In the genomic region with DNA sequence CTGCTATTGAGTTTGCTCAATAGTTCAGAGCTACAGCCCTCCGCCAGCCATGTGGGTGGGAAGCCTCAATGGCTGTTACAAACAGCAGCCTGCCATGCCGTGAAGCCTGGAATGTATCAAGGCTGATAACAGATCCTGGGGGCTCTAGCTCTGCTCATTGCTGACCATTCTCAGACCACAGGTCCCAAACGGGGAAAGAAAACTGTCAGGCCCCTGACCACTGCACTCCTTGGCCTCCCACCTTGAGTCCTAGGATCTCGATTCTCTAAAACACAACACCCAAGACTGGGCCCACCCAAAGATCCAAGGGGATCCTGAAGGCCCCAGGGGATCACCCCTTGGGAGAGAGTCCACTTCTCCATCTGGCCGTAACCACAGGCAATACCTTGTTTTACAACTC, we compare ENCODE assay signal across 23 mouse cellular contexts. TPM values are rescaled to one million over a fixed set of nuclear protein-coding genes. Genes with fewer than 3 reads are reported as not detected.
A peak's percentile ranks its signal among the peaks of the same experiment; 100 is the strongest.
DNase-seq lines count a peak whose midpoint lies in the region; ATAC-seq lines count a peak whose summit lies in the region.
"Had no signal": no experiment of that assay in that cellular context is flagged by ENCODE, and none has a peak within 500 bp of the region (broad histone marks: within the 10 kb centered on the region; RNA-seq: fewer than 3 reads in every experiment).

No protein-coding gene starts in this region.

- H3K4me2 ChIP-seq in heart, embryonic 12.5 days: no peak overlapping the region
- no peak overlapping the region for H3K4me2 ChIP-seq in midbrain, embryonic 11.5 days
- H3K4me2 ChIP-seq in midbrain, embryonic 16.5 days (ENCODE audit: low read length): no peak overlapping the region
- H3K4me2 ChIP-seq in forebrain, embryonic 16.5 days (ENCODE audit: low read length): no peak overlapping the region
- H3K4me2 ChIP-seq: embryonic facial prominence, embryonic 12.5 days; forebrain, embryonic 13.5 days; forebrain, embryonic 15.5 days had no signal

- H3K36me3 ChIP-seq in heart, embryonic 12.5 days: no peaks in the 10 kb centered on the region
- H3K36me3 ChIP-seq in midbrain, embryonic 11.5 days (ENCODE audit: control insufficient read depth, insufficient read depth, low read length): no peaks in the 10 kb centered on the region
- no peaks in the 10 kb centered on the region; the same call in 1 of the 2 replicates for H3K36me3 ChIP-seq in midbrain, embryonic 16.5 days (ENCODE audit: control insufficient read depth, insufficient read depth, low read length)
- H3K36me3 ChIP-seq in forebrain, embryonic 16.5 days (ENCODE audit: control insufficient read depth, insufficient read depth): no peaks in the 10 kb centered on the region
- H3K36me3 ChIP-seq: embryonic facial prominence, embryonic 10.5 days; embryonic facial prominence, embryonic 12.5 days; forebrain, embryonic 15.5 days; G1E had no signal

- H3K4me3 ChIP-seq in heart, embryonic 12.5 days: no peak overlapping the region
- H3K4me3 ChIP-seq in midbrain, embryonic 11.5 days (ENCODE audit: low read depth, low read length): no peak overlapping the region
- H3K4me3 ChIP-seq in midbrain, embryonic 16.5 days (ENCODE audit: low read depth, low read length): no peak overlapping the region
- H3K4me3 ChIP-seq in forebrain, embryonic 16.5 days (replicated peaks; ENCODE audit: low read length): no peak overlapping the region
- H3K4me3 ChIP-seq: embryonic facial prominence, embryonic 10.5 days; embryonic facial prominence, embryonic 12.5 days; forebrain, embryonic 13.5 days; forebrain, embryonic 15.5 days had no signal

- ATAC-seq in heart, embryonic 12.5 days (ENCODE audit: insufficient number of reproducible peaks, low FRiP score): no peak
- no peak for ATAC-seq in midbrain, embryonic 11.5 days (ENCODE audit: low FRiP score)
- no peak for ATAC-seq in midbrain, embryonic 16.5 days
- no peak for ATAC-seq in forebrain, embryonic 16.5 days
- ATAC-seq: activated CD4-positive, CD25-positive, alpha-beta regulatory T cell, adult 4 months; CD4-positive, CD25-positive, alpha-beta regulatory T cell, adult 4 months; forebrain, embryonic 13.5 days; forebrain, embryonic 15.5 days; Patski had no signal

- 40% methylated on average over 5 of the region's 5 CpGs for WGBS in heart, embryonic 12.5 days
- 85% methylated on average over 5 of the region's 5 CpGs for WGBS in midbrain, embryonic 11.5 days
- WGBS in midbrain, embryonic 16.5 days: 83% methylated on average over 5 of the region's 5 CpGs
- WGBS in forebrain, embryonic 16.5 days: 80% methylated on average over 5 of the region's 5 CpGs

- H3K9me3 ChIP-seq in heart, embryonic 12.5 days (replicated peaks): no peaks in the 10 kb centered on the region
- H3K9me3 ChIP-seq in midbrain, embryonic 11.5 days (ENCODE audit: control insufficient read depth, low read length): no peaks in the 10 kb centered on the region
- H3K9me3 ChIP-seq in midbrain, embryonic 16.5 days (replicated peaks; ENCODE audit: control insufficient read depth, low read length, poor library complexity, severe bottlenecking): no peaks in the 10 kb centered on the region
- no peaks in the 10 kb centered on the region for H3K9me3 ChIP-seq in forebrain, embryonic 16.5 days (ENCODE audit: control insufficient read depth, low read length)
- H3K9me3 ChIP-seq: embryonic facial prominence, embryonic 10.5 days; embryonic facial prominence, embryonic 12.5 days; forebrain, embryonic 13.5 days; forebrain, embryonic 15.5 days had no signal

- peaks cover 14% of the 10 kb centered on the region for H3K4me1 ChIP-seq in heart, embryonic 12.5 days (replicated peaks)
- H3K4me1 ChIP-seq in midbrain, embryonic 11.5 days (ENCODE audit: control insufficient read depth, insufficient read depth, low read length): no peaks in the 10 kb centered on the region
- no peaks in the 10 kb centered on the region for H3K4me1 ChIP-seq in midbrain, embryonic 16.5 days (ENCODE audit: control insufficient read depth, insufficient read depth, low read length)
- no peaks in the 10 kb centered on the region for H3K4me1 ChIP-seq in forebrain, embryonic 16.5 days (replicated peaks; ENCODE audit: control insufficient read depth, insufficient read depth, low read length)
- H3K4me1 ChIP-seq: forebrain, embryonic 13.5 days; forebrain, embryonic 15.5 days had no signal

- peak; percentile 72 for DNase-seq in heart, adult 11 months
- peak; percentile 72 for DNase-seq in midbrain, embryonic 11.5 days (ENCODE audit: low spot score, missing footprints)
- DNase-seq: adrenal gland, adult 8-10 months; adrenal gland, postnatal 14 days; adrenal gland, postnatal 36 days; B cell, adult 2 months; cerebellum, adult 11 months; cerebellum, adult 18-20 months; cerebellum, adult 9-10 months; cerebellum, postnatal 10 days; cerebellum, postnatal 25 days had no signal

- no peak overlapping the region for H3K27ac ChIP-seq in heart, embryonic 12.5 days (ENCODE audit: poor library complexity, severe bottlenecking)
- no peak overlapping the region for H3K27ac ChIP-seq in midbrain, embryonic 11.5 days (ENCODE audit: low read depth, low read length)
- no peak overlapping the region for H3K27ac ChIP-seq in midbrain, embryonic 16.5 days (ENCODE audit: low read length)
- no peak overlapping the region for H3K27ac ChIP-seq in forebrain, embryonic 16.5 days (ENCODE audit: low read length)
- H3K27ac ChIP-seq: embryonic facial prominence, embryonic 10.5 days; embryonic facial prominence, embryonic 12.5 days; forebrain, embryonic 13.5 days; forebrain, embryonic 15.5 days had no signal

- H3K9ac ChIP-seq in heart, embryonic 12.5 days: no peak overlapping the region
- H3K9ac ChIP-seq in midbrain, embryonic 11.5 days (ENCODE audit: low read length): no peak overlapping the region
- H3K9ac ChIP-seq in midbrain, embryonic 16.5 days (ENCODE audit: low read depth, low read length): no peak overlapping the region
- no peak overlapping the region for H3K9ac ChIP-seq in forebrain, embryonic 16.5 days (replicated peaks; ENCODE audit: low read depth, low read length)
- H3K9ac ChIP-seq: embryonic facial prominence, embryonic 12.5 days; forebrain, embryonic 13.5 days; forebrain, embryonic 15.5 days had no signal

- no peaks in the 10 kb centered on the region for H3K27me3 ChIP-seq in heart, embryonic 12.5 days (replicated peaks)
- no peaks in the 10 kb centered on the region for H3K27me3 ChIP-seq in midbrain, embryonic 11.5 days (ENCODE audit: control insufficient read depth, insufficient read depth, low read length)
- H3K27me3 ChIP-seq in midbrain, embryonic 16.5 days (ENCODE audit: control insufficient read depth, insufficient read depth, low read depth, low read length): no peaks in the 10 kb centered on the region
- H3K27me3 ChIP-seq in forebrain, embryonic 16.5 days (replicated peaks; ENCODE audit: control insufficient read depth, insufficient read depth, low read length): no peaks in the 10 kb centered on the region
- H3K27me3 ChIP-seq: CH12.LX; embryonic facial prominence, embryonic 12.5 days; forebrain, embryonic 13.5 days; forebrain, embryonic 15.5 days; Patski had no signal

RNA-seq across cellular contexts. Expression of a gene that starts 41.3 kb away (rescaled TPM):
- 32.7 and 32.9 TPM in 2 replicates for polyA plus RNA-seq in heart, embryonic 12.5 days (2016; fragmentation: Nextera tagmentation; extraction: Ambion mirVana)
- polyA plus RNA-seq in midbrain, embryonic 11.5 days (2014; fragmentation: Nextera tagmentation; extraction: Ambion mirVana): 52.9 and 55.2 TPM in 2 replicates
- 89.6 and 96.4 TPM in 2 replicates for polyA plus RNA-seq in midbrain, embryonic 16.5 days (2015; fragmentation: Nextera tagmentation; extraction: Ambion mirVana)
- polyA plus RNA-seq in forebrain, embryonic 16.5 days (2015; fragmentation: Nextera tagmentation; extraction: Ambion mirVana): 96.1 and 102 TPM in 2 replicates
